Mouse (Mus musculus) urinary bladder, postnatal 10 days (tissue): Measurements from ENCODE around the gene Tbx5.
"Not testable (repeated sequence)": the region's sequence is repeated elsewhere in the genome, so short reads cannot be mapped to it uniquely, and the experiment has no call there.

ENCODE experiments used
- DNase-seq: peaks from one replicate; pipeline ENCODE4 v3.0.0; 2022; ENCODE audit warnings: low spot score

Tbx5 gene

GRCm38 (mm10) chr5:119842701-119843393 lies 10.4 kb downstream of the Tbx5 start:
- no peak for DNase-seq

GRCm38 (mm10) chr5:119843394-119843777 lies 10.9 kb downstream of the Tbx5 start:
- DNase-seq: no peak

DNA sequence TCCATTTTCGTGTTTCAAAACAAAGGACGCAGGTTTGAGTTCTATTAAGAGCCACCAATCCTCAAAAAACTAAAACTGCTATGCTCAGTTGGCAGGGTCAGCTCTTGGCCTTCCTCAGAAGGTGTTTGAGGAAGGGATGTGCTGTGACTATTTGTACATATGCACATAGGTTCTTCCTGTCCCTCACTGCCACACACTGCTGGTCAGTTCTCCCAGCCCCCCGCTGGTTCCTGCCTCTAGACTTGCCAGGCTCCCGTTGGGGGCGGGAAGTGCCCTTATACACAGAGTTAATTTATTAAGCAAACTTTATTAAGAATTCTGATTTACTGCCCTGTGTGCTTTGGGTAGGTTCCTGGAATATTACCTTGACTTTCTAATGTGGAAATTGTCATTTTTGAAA lies 11.9 kb downstream of the Tbx5 start:
- DNase-seq: no peak

GRCm38 (mm10) chr5:119844994-119845393 lies 12.5 kb downstream of the Tbx5 start:
- DNase-seq: no peak

DNA sequence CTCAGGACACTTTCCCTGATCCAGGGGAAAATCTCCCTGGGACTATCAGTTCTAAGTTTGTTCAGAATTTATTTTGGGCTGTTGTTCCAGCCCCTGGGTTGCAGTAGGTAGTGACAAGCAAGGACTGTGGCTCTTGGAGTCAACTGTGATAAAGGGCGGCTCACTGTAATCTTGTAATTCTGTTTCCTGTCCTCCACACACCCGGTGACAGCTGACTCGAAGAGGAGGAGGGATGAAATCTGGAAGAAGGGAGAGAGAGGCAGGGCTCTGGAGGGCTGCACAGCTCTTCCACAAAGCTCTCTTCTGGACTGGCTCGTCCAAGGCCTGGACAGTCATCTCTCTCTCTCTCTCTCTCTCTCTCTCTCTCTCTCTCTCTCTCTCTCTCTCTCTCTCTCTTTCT lies 24.6 kb downstream of the Tbx5 start:
- no peak for DNase-seq

DNA sequence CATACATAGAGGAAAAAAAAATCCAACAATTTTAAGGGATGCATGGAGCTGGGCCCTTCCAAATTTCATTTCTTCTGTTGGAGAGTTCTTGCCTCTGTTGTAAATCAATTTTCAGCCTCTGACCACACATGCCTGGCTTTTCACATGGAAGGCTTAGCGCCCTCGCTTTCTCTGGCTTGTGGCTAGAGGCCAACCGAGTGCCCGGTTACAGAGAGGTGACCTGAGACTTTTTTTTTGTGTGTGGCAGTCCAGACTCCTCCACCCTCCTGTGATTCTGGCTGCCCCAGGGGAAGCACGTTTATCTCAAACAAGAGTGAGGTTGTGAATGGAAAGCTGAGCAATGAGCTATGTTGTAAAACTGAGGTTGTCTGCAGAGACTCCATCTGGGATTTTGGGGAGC lies 28.8 kb downstream of the Tbx5 start:
- DNase-seq: no peak

- no peak for DNase-seq
Measured at GRCm38 (mm10) chr5:119862431-119862830, 30.0 kb downstream of the Tbx5 start.

GRCm38 (mm10) chr5:119866277-119867235 lies 34.1 kb downstream of the Tbx5 start:
- DNase-seq: no peak

GRCm38 (mm10) chr5:119867986-119868385 lies 35.5 kb downstream of the Tbx5 start:
- no peak for DNase-seq

DNA sequence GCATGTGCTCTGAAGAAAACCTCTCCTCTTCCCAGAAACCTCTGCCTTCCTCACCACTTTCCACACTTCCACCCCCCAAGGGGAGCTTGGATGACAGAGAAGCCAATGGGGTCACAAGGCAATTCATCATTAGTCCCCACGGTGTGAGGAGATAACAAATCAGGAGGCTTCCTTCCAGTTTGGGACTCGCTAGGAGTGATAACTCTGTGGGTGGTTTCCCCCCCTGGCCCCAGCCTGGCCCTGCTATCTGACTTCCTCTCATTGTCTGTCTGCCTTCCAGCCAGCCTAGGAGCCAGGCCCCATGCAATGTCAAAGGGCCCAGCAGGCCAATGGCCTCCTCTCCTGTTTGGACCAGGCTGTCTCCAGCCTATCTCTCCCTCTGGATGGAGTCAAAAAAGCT lies 43.0 kb downstream of the Tbx5 start:
- DNase-seq: no peak

- DNase-seq: no peak
Measured at GRCm38 (mm10) chr5:119877185-119877584, 44.7 kb downstream of the Tbx5 start.

GRCm38 (mm10) chr5:119885595-119885994 lies 53.1 kb downstream of the Tbx5 start:
- no peak for DNase-seq

GRCm38 (mm10) chr5:119887381-119887780 lies 54.9 kb downstream of the Tbx5 start:
- DNase-seq: no peak

GRCm38 (mm10) chr5:119891960-119892359 lies 59.5 kb downstream of the Tbx5 start:
- no peak for DNase-seq

DNA sequence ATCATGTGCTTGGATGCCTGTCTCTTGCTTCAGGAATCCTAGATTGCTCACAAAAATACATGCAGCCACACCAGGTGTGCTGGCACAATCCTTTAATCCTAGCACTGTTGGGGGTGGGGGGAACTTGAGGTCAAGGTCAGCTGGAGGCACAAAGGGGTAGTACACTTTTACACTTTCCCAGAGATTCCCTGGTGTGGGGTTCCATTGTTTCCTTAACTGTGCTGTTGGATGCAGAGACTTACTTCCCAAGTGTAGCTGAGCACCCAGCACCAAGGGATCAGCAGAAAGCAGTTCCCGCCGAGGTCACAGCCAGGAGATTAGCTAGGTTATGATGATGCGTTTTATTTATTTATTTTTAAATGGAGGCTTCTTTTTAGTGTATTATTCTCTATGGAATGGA lies 60.6 kb downstream of the Tbx5 start:
- no peak for DNase-seq

- DNase-seq: no peak
Measured at GRCm38 (mm10) chr5:119896605-119897004, 64.1 kb downstream of the Tbx5 start.

DNA sequence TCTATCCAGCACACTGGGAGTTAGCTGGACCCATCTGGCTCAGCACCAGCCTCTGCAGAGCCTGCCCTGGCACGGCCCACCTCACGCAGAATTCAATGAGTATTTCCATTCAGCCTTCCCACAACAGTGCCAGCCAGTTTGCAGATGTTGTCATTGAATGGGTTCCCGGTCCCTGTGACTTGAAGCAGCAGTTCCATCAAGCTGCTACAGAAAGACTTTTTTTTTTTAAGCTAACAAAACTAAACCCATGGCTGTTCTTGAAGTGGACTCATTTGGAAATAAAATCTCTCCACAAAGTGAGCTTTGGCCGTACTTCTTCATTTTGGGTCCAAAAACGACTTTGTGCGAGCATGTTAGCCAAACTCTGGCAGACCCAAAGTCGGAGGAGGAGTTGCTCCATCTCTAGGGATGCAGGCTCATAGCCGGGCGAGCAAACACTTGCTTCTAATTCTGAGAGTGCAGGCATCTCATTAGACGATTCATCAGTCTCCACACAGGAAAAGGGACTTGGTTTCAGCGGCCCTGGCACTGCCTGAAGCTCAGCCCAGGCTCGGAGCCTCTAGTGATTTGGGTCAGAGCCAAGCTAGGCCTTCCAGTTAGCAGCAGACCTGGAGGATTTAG lies 84.2 kb downstream of the Tbx5 start:
- DNase-seq: no peak

GRCm38 (mm10) chr5:119918381-119918780 lies 85.9 kb downstream of the Tbx5 start:
- DNase-seq: not testable (repeated sequence)

GRCm38 (mm10) chr5:119920941-119921340 lies 88.5 kb downstream of the Tbx5 start:
- no peak for DNase-seq

GRCm38 (mm10) chr5:119922229-119922628 lies 89.8 kb downstream of the Tbx5 start:
- no peak for DNase-seq
